Mouse (Mus musculus) heart, postnatal 25 days (tissue): ENCODE data around the gene Unc93b1. TPM values are rescaled to one million over a fixed set of nuclear protein-coding genes. Genes with fewer than 3 reads are reported as not detected.
"Not testable (repeated sequence)": the region's sequence is repeated elsewhere in the genome, so short reads cannot be mapped to it uniquely, and the experiment has no call there.

Experiments
- DNase-seq: peaks from one replicate; pipeline ENCODE4 v3.0.0; 2022; ENCODE audit warnings: low spot score
- intact Hi-C: fragments of 180-260 bp; cut with DNase I; formaldehyde crosslinking; loops from one replicate; pipeline ENCODE4 v1.15.1; 2025
- total RNA-seq, 2 experiments: library from RNA; stranded (reverse); gene quantifications; 2 replicates each; pipeline ENCODE4 v1.2.3; 2021

Gene Unc93b1
- total RNA-seq, 2 experiments from 2014 or later: 19.0 to 20.3 TPM

DNA sequence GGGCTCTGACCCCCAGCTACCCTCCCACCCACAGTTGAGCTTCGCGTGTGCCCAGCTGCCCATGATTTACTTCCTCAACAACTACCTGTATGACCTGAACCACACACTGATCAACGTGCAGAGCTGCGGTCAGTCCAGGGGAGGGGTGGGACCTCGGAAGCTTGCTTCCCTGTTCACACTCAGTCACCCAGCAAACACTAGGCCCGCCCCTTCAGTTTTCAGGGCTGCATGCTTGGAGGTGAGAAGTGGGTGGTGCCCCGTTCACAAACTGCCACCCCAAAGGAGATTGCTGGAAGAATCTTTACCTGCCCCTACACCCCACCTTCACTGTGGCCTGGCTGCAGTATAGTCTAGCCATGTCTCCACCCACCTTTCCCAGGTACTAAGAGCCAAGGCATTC, 7.3 kb downstream of the Unc93b1 start:
- intact Hi-C loops: loop anchor here (5.0 kb wide), 1 partner anchor 165 kb away; no protein-coding TSS in a partner anchor
- DNase-seq: no peak

DNA sequence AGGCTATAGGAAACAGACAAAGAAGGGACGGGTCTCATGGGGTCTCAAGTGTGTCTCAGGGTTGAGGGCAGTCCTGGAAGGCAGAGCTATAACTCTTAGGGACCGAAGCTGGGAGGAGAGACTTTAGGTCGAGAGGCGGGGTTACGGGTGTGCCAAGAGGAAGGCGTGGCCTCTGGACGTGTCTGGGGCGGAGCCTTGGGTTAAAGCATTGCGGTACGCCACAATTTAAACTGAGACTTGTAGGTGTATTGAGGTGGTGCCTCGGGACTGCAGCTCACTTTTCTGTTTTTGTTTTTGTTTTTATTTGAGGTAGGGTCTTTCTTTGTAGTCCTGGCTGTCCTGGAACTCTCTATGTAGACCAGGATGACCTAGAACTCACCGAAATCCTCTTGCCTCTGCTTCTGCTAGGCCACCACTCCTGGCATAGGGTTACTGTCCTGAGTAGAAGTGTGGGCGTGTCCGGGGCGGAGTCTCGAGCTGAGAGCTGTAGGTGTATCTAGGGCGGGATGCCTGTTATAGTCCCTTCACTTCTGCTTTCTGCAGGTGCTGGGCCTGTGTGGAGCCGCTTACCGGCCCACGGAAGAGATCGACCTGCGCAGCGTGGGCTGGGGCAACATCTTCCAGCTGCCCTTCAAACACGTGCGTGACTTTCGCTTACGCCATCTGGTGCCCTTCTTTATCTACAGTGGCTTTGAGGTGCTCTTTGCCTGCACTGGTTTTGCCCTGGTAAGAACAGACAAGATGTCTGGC, 8.2 kb downstream of the Unc93b1 start:
- no peak for DNase-seq
- intact Hi-C loops: loop anchor here (5.0 kb wide), 1 partner anchor 166 kb away; no protein-coding TSS in a partner anchor

DNA sequence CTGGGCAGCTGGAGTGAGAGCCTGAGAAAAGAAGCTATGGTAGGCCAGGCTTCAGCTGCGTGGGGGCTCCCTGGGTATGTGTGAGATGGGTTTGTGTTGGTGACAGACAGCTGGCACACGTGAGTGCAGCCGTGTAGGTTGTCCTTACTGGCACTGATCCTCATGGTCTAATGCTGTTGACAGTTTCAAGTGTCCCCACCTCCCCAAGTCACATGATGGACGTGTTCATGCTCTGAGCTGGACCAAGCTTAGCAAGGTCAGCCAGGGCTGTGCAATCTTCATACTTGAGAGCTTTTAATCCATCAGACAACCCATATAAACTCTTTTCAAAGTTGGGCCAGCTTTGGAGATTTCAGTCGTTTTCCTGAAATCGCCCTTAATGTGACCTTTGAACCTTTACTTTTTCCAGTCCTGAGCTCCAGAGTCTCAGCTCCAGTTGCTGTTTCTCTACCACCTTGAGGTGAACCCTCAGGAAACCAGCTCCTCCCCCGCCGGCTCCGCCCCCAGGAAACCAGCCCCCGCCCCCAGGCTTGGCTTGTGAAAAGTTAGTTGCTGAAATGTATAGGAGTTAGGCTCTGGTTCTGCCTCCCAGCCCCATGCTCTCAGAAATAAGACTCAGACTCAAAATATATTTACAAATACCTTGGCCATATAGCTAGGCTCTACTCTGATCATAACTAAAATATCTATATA, 11.0 kb downstream of the Unc93b1 start:
- intact Hi-C loops: loop anchor here (1.0 to 2.0 kb wide), 2 partner anchors 35 to 66 kb away; partner anchors contain the start of gene Ndufv1
- no peak for DNase-seq

DNA sequence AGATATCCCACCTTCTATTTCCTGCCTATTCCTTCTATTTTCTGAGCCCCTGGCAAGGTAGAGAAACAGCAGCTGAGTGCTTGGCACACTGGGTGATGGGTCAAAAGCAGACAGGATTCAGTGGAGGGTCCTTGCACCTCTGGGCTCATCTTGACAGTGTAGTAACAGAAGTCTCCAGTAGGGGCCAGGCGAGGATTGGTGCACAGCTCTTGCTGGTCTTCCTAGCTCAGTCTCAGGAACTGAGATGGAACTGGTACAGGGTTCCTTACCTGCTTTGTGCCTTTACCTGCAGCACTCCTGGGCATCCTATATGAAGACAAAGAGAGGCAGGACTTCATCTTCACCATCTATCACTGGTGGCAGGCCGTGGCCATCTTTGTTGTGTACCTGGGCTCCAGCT, 11.7 kb downstream of the Unc93b1 start:
- intact Hi-C loops: loop anchor here (1.0 to 2.0 kb wide), 2 partner anchors 34 to 66 kb away; partner anchors contain the start of gene Ndufv1
- no peak for DNase-seq

DNA sequence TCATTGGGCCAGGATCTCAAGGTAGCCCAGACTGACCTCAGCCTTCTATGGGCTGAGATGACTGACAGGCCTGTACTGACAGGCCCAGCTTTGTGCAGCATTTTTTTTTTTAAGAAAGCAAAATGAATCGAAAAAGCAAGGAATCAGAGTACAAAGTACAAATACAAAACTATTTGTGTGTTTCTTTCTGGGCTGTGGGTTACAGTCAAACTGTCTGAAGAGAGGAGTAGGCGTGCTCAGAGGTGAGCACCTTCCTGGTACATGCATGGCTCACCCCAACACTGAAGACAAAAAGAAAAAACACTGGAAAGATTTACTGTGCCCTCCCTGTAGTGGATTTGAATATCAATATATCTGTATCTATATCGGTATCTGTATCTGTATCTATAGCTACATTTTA, 12.8 kb downstream of the Unc93b1 start:
- intact Hi-C loops: loop anchor here (2.0 kb wide), 1 partner anchor 33 kb away; no protein-coding TSS in a partner anchor
- DNase-seq: no peak

DNA sequence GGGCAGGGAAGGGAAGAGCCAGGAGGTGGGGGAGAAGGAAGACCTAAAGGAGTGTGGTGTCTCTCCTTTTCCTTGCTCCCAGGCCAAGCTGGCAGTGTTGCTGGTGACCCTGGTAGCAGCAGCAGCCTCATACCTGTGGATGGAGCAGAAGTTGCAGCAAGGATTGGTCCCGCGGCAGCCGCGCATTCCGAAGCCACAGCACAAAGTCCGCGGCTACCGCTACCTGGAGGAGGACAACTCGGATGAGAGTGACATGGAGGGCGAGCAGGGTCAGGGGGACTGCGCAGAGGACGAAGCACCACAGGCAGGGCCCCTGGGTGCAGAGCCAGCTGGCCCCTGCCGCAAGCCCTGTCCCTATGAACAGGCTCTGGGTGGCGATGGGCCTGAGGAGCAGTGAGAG, 13.6 kb downstream of the Unc93b1 start:
- intact Hi-C loops: no loop called here
- no peak for DNase-seq

DNA sequence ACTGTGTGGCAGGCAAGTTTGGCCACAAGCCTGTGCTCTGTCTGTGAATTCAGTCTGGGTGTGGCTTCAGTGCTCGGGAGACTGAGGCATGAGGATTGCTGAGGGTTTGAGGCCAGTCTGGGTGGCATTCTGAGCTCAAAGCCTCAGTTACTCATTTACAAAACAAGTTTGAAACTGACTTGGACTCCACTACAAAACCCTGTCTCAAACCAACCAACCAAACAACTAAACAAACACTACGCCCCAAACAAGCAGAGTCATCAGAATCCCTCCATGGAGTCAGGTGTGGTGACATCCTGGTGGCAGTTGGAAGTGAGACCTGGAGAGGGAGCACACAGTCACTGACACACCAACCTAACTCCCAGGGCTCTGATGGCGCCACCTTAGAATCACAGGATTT, 15.3 kb downstream of the Unc93b1 start:
- DNase-seq: no peak
- intact Hi-C loops: no loop called here

DNA sequence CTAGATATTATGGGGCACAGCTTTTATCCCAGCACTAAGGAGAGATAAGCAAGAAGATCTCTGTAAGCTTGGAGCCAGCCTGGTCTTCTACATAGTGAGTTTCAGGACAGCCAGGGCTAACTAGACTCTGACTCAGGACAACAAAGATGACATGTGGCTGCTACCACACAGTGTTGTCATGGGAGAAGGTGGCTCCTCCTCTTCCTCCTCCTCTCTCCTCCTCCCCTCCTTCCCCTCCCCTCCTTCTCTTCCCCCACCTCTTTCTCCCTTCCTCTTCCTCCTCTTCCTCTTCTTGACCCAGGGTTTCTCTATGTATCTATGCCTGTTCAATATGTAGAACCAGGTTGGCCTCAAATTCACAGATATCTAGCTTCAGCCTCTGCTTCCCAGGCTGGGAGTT, 16.5 kb downstream of the Unc93b1 start:
- no peak for DNase-seq
- intact Hi-C loops: no loop called here

DNA sequence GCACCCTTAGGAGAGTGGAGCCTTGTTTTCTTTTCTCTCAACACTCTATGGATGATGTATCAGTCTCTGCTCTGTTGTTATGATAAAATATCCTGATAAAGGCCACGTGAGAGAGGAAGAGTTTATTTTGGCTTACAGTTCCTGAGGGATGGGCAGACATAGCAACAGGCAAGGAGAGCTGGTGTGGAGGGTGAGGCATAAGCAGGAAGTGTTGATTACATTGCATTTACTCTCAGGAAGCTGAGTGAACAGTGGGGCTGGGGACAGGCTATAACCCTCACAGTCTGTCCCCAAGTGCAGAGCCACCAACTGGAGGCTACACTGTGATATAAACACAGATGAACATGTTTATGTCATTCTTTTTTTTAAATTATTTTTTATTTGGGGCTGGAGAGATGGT, 17.1 kb downstream of the Unc93b1 start:
- DNase-seq: no peak
- intact Hi-C loops: no loop called here

DNA sequence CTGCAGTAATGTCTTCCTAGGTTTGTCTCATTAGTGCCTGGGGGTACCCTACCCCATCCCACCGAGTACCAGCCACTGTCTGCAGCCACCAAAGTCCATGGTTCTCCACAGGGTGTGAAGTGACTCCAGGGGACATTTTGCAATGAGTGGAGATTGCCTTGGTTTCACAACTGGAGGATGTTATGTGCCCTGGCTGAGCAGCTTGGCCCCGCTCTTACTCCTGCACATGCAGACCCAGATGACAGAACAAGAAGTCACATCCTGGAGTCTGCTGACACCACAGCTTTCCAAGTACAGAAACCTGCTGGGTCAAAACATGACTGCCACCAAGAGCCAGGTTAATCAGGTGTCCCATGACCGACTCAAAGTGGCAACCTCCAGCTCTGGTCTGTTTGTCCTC, 20.0 kb downstream of the Unc93b1 start:
- intact Hi-C loops: no loop called here
- no peak for DNase-seq

DNA sequence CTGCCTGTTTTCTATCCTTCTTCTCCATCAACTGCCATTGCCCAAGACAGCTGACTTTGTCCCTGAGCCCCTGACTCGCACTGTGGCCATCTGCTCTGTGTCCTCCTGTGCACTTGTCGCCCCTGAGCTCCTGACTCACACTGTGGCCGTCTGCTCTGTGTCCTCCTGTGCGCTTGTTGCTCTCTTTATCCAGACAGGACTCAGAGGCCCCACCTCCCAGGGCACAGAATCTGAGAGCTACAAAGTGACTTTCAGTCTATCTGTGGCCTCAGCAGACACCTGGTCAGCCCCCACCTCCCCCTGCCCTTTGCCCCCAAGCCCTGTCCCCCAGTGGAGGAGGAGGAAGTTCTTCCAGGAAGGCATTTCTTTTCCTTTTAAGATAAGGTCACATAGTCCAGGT, 20.8 kb downstream of the Unc93b1 start:
- no peak for DNase-seq
- intact Hi-C loops: no loop called here

DNA sequence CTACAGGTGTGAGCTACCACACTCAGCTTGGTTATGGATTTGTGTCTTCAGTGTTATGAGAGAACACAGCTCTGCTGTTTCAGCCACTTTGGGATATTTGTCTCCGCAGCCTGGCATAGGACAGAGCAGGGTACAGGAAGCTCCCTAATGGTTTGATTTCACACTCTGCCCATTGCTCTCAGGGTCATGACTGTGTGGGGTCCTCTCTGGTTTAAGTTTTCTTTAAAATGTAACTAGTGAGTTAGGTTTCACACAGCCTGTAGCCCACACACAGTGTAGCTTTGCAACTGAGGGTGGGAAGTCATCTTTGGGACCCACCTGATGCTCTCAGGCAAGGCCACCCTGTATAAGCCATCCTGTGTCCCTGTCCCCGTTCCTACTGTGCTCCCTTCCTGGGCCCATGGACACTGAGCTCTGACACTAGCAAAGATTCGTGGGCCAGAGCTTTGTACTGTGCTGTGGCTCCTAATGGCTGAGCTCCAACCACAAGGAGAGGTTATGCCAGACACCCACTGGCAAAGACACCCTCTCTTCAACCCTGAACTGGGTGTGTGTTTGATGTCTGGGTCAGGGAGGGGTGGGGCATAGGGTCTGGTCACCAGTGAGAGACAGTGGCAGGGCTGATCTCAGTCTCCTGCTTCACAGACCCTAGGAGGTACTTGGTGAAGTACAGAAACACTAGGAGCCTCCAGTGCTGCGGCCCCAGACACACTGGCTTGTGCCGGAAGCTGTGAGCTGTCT, 22.5 kb downstream of the Unc93b1 start:
- DNase-seq, intact Hi-C loops: not testable (repeated sequence)

DNA sequence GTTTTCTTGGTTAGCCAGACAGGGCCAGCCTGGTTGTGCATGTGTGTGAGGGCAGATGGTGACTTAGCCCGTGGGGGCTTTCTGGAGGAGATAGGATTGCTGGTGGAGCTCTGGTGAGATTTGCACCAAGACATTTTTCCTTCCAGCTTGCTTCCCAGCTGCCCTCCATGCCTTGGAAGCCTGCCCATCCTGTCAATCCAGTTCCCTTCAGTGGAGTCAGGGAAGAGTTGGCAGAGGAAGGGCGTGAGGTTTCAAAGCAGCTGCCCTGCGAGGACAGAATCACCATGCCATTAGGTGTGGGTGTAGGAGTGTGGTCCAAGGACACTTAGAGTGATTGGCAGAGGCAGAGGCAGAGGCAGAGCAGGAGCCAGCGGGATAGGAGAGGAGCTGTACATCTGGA, 23.5 kb downstream of the Unc93b1 start, which contains the start of gene Aldh3b3:
Gene Aldh3b3, plus strand, starts transcription at position 176 of the 400 bp plus-strand sequence.
- no peak for DNase-seq
- intact Hi-C loops: no loop called here

DNA sequence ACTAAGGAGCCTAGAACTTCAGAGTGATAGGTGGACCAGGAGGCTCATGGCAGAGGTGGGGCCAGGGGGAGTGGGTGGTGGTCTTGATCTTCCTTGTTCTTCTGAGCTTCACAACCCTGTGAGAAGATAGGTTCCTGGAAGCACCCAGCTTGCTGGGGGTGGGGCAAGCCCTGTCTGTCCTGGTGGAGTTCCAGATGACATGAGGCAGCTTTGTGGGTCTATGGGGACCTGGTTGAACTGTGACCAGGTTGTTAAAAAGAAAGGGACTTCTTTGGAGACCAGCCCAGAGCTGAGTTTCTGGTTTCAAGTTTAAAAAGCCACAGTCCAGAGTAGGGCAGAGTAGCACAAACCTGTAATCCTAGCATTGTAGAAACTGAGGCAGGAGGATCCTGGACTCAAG, 24.0 kb downstream of the Unc93b1 start:
- DNase-seq: no peak
- intact Hi-C loops: no loop called here

DNA sequence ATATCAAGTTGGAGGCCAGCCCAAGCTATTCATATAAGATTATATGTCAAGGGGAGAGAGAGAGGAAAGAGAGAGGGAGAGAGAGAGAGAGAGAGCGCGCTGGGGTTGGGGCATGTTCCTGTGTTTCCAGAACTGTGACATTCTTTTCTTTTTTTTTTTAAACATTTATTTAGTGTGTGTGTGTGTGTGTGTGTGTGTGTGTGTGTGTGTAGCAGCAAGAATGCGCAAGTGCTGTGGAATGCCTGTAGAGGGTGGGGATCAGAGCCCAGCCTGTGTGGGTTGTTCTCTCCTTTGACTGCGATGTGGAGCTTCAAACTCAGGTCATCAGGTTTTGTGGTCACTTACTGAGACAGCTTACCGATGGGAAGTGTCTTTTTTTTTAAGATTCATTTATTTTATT, 25.2 kb downstream of the Unc93b1 start:
- DNase-seq: no peak
- intact Hi-C loops: no loop called here

DNA sequence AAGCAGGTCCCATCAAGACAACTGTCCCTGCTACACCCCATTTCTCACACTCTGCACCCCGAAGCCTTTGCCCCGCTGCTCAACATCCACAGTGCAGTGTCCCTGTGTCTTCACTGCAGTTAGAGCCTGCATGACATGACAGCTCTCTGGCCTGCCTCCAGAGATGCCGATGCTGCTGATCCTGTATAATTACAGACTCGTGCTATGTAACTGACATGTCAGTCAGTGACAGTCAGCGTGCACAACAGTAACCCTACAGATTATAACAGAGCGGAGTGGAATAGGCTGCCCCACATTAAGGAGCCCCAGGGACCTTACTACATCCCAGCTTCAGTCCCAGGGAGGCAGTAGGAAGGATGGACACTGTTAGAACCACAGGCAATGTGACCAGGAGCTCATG, 26.8 kb downstream of the Unc93b1 start:
- intact Hi-C loops, DNase-seq: not testable (repeated sequence)

DNA sequence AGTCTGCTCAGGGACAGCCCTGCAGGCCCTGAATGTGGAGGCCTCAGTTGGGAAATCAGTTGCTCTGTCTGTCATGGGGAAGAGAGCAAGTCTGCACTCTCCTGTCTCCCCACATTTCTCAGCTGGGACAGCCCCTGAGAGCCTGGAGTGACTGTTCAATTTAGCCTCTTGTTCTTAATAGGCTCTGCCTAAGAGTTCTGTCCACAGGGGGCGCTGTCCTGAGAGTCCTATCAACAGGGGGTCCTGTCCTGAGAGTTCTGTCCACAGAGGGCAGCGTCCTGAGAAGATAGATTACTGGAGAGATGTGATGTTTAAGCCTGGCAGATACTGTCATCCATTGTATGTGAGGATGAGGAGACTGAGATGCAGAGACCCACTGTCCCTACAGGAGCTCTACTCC, 27.5 kb downstream of the Unc93b1 start:
- no peak for DNase-seq

DNA sequence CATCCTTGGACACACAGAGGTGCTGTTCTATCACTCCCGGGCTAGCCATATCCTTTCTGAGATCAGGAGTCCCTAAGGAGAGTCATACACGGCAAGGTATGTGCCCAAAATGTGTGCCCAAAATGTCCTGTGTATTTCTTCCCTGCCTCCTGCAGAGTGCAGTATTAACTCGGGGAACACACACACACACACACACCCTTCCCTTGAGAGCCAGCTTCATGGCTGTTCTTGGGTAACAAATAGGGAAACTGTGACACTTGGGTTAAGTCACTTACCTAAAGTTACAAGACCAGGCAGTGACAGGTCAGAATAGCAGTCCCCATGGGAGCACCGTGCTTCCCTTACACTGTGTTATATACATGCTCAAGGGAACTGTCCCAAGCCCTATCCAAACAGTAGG, 29.0 kb downstream of the Unc93b1 start:
- intact Hi-C loops: no loop called here
- DNase-seq: no peak

More for the DNA sequence above, 27.5 kb downstream of the Unc93b1 start:
- intact Hi-C loops: no loop called here

DNA sequence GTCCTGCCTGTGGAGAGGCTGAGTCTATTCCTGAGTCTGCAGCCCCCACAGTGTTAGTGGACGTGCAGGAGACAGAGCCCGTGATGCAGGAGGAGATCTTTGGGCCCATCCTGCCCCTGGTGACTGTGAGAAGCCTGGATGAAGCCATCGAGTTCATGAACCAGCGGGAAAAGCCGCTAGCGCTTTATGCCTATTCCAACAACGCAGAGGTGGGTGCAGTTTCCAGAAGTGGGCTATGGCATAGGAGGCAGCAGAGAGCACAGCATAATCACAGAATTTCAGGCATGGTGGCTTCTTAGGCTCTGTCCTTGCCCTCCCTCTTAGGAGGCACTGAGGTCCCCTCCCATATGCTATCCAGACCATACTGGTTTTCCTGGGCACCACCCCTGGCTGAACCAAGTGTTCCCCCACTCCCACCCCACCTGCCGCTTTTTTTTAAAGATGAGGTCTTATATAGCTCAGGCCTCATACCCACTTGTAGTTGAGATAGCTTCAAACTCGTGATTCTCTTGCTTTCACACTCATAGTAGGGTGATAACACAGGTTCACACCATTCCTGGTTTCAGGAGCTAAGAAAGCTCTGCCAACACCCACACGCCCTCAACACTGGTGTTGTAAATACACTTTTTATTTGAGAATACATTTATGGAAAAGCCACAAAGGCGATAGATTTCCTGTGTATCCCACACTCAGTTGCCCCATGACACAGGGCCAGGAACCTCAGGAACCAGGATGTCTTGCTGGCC, 31.5 kb downstream of the Unc93b1 start:
- DNase-seq: no peak
- intact Hi-C loops: no loop called here

DNA sequence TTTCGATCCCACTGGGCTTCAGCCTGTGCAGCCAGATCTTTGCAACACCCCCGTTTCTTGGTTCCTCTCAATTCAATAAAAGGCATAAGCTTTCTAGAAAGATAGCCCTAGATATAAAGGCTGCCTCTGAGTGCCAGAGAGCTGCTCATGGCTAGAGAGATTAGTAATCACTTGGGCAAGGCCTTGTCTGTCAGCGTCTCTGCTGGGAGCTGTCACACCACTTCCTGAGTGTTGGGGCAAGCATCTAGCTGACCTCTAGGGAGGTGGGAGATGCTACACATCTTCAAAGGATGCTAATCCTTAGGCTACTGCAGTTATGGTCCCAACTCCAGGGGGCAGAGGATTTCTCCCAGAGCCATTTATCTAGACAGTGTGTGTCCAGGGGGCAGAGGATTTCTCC, 32.3 kb downstream of the Unc93b1 start:
- no peak for DNase-seq
- intact Hi-C loops: no loop called here
